Mouse (Mus musculus) adrenal gland (tissue): Measurements from ENCODE around the gene Tspan18.

Experiments used
- intact Hi-C: fragments of 180-260 bp; cut with DNase I; formaldehyde crosslinking; loops from one replicate; pipeline ENCODE4 v1.15.1; 2025

Tspan18 gene

DNA sequence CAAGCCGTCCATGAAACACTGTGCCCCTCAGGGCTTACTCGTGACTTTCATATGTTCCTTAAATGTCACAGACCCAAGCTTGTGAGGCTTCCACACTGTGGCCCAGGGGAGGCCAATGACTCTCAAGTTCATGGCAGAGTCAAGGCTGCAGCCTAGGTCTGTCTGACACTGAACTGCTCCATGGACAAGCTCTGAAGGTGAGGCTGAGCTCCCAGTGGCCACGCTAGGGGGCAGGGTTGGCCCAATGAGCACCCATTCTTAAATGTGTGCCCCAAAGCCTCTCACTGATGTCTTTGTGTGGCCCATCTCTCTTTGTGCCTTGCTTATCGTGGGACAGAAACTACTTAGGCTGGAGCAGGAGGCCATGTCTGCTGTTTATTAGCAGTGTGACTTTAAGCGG, 113.9 kb downstream of the Tspan18 start:
- intact Hi-C loops = no loop called here

DNA sequence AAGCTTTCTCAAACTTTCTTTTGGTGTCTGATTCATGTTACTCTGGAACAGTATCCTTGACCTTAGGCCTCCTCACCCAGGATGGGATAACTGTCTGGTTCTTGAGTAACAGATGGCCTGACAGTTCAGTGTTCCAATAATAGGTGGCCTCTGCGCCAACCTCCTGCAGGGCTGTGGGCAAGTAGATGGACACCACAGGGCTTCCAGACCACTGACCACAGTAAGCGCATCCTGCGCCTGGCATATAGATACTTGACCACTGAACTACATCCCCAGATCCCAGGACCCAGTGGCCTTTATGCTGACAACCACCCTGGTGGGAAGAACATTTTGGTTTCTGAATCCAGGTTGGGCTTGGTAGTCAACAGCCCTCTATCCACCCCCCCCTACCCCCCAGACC, 114.7 kb downstream of the Tspan18 start:
- intact Hi-C loops = loop anchor here (5.0 to 10.0 kb wide), 2 partner anchors 253 to 445 kb away; no protein-coding TSS in a partner anchor

DNA sequence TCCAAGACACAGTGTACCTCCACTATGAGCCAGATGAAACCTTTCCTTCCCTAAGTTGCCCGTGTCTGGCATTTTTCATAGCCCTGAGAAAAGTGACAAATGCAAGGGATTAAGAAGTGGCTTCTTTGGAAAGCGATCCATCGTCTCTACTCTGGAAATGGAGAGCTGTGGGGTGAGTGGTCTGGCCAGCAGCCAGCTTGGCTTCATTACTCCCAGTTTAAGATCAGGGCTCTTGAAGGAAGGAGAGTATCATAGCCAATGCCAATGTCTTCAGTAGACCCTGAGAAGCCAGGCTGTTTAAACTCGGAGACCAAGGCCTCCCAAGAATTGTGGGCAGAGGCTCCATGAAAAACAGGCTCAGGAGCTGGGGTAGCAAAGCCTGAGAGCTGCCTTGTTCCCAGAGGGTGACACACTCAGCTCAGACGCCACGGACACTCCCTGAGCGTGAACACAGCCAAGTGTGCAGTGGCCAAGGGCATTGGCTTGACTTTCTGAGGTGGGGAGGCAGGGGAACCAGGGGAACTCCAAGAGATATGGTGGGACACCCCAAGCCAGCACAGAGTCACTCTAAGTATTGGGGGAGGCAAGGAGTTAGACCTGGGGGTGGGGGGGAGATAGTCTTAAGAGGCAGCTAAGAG, 115.8 kb downstream of the Tspan18 start:
- intact Hi-C loops = loop anchor here (5.0 to 10.0 kb wide), 2 partner anchors 254 to 446 kb away; no protein-coding TSS in a partner anchor

DNA sequence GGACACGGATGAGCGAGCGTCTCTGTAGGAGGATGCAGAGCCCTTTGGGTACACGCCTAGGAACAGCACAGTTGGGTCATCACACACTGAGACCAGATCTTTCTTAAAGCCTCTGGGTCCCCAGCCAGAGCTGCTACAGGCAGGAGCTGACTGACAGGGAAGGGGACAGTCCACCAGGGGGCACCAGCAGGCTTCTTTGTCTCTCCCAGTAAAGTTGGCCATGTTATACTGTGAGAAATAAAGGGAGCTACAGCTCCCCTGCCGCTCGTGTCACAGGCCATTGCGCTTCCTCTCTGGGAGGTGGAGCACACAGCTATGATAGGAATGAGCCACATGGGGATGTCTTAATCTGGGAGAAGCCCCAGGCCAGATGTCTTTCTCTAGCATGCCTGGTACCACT, 117.3 kb downstream of the Tspan18 start:
- intact Hi-C loops = loop anchor here (2.0 to 10.0 kb wide), 3 partner anchors 202 to 448 kb away; no protein-coding TSS in a partner anchor

DNA sequence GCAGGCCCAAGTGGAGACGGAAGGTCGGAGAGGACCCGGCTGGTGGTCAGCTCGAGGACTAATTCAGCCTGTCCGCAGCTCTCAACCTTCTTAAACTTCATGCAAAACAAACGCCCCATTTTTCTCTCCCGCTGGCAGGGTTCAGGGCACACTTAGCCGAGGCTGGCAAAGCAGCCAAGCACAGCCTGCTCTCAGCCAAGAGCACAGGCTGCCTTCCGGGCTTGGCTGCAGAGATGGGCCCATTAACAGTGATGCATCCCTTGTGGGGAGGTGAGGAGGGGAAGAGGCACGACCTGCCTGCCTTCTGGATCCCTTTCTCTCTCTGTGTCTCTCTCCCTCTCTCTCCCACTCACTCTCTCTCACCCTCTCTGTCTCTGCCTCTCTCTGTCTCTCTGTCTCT, 118.5 kb downstream of the Tspan18 start:
- intact Hi-C loops = loop anchor here (2.0 to 10.0 kb wide), 3 partner anchors 203 to 449 kb away; no protein-coding TSS in a partner anchor

DNA sequence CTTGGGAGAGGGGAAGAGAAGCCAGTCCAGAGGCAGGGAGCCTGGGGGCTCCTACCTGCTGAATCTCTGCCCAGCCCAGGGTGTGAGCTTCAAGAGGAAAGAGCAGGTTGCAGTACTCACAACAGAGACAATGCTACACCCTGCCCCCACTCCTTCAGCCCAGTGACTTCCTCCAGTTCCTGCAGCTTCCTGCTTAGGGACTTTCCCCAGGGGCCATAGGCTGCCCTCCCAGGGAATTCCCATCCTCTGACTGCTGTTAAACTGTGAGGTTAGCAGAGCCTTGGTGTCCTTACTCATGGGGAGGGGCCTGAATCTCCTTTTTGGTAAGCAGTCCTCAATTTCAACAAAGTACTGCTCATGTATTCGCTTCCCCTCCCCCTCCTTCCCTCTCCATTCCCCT, 120.1 kb downstream of the Tspan18 start:
- intact Hi-C loops = loop anchor here (10.0 kb wide), 1 partner anchor 451 kb away; no protein-coding TSS in a partner anchor

DNA sequence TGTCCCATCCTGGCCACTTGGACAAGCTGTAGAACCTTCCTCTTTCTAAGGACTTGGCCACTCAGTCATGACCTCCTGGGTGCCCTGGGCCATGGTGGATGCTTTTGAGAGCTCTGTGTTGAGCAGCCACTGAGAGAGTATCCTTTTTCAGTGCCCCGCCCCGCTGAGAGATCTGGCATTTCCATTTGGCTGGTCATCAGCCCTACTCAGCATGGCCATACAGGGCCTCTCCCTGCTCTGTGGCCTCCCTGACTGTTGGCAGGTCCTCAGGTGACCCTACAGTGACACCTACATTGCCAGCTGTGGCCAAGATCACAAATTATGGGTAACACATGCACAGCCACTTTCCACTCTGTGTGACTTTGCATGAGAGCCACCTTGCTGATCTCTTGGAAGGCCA, 121.4 kb downstream of the Tspan18 start:
- intact Hi-C loops = loop anchor here (10.0 kb wide), 1 partner anchor 452 kb away; no protein-coding TSS in a partner anchor

DNA sequence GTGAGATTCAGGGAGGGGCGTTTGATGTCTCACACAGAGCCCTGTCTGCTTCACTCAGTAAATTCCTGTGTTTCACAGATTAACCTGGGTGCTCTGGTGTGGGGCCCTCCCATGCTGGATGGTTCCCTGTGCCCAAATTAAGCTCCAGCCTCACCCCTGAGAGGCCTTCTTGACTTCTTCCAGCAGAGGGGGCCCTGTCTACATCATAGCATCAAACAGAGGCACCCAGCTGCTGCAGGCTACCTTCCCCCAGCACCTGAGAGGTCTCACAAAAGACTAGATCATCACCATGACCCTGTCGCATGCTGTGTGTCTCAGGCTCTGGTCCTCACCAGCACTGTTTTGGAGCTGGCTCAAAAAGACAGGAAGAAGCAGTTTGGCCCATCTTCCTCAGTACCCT, 121.9 kb downstream of the Tspan18 start:
- intact Hi-C loops = loop anchor here (10.0 kb wide), 1 partner anchor 452 kb away; no protein-coding TSS in a partner anchor

DNA sequence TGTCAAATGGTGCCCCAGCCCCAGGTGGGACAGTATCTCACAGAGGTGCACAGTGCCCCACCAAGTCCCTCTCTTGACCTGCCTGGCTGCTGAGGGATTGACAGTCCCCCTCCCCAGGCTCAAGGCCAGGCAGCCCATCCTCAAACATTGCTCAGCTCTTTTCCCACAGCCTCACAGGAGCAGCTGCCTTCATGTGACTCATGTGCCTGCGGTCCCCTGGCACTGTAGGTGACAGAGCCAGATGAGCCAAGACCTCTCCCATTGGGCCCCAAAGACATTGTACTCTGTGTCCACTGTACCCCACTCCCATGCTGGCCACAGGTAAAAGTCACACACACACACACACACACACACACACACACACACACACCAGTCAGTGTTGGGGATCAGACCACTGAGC, 128.2 kb downstream of the Tspan18 start:
- intact Hi-C loops = no loop called here

DNA sequence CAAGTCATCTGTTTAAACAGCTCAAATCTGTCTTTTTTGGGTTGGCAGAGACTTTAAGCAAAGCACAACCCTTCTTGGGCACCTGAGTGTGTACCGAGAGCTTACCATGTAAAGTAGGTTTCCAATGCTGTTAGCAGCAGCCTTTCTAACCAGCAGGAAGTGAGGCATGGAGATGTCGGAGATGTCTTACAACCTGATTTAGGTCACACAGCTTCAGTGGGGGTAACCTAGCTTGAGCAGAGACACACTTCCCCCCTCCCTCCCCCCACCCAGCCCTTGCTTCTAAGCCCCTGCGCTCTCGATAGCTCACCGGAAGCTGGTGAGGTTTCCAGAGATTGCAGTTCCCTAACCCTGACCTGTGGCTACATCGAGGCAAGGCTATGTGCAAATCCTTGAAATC, 129.7 kb downstream of the Tspan18 start:
- intact Hi-C loops = loop anchor here (5.0 kb wide), 1 partner anchor 268 kb away; no protein-coding TSS in a partner anchor

DNA sequence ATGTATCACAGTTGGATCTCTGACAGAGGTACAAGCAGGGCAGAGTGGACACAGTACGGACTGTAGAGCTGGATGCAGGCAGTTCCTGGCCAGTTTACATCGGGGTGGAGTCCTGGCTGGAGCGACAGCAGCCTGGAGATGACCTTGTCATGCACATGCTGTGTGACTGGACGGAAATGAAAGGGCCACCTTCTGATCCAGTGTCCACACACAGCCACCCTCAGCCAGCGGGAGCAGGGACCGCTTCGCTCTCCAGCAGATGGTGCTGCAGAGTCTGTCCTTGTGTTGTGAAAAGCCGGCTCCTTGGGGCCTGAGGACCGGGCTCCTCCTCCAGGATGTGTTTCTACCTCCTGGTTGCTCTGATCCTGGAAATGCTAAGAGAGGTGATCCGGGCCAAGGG, 130.6 kb downstream of the Tspan18 start:
- intact Hi-C loops = loop anchor here (5.0 kb wide), 1 partner anchor 269 kb away; no protein-coding TSS in a partner anchor

DNA sequence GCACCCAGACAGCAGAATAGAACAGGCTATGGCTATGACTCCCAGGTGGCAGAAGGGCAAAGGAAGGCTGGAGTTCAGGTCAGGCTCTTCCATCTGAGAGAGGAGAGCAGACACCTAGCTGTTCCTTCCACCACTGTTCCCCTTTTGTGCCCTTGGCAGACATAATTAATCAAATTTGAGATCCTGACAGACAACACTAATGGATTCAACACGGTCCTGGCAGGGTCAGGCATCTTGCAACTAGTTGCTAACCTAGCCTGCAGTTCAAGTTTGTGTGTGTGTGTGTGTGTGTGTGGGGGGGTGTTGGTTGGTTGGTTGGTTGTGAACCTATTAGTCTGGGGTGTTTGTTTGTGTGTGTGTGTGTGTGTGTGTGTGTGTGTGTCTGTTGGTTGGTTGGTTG, 131.5 kb downstream of the Tspan18 start:
- intact Hi-C loops = loop anchor here (5.0 kb wide), 1 partner anchor 270 kb away; no protein-coding TSS in a partner anchor

DNA sequence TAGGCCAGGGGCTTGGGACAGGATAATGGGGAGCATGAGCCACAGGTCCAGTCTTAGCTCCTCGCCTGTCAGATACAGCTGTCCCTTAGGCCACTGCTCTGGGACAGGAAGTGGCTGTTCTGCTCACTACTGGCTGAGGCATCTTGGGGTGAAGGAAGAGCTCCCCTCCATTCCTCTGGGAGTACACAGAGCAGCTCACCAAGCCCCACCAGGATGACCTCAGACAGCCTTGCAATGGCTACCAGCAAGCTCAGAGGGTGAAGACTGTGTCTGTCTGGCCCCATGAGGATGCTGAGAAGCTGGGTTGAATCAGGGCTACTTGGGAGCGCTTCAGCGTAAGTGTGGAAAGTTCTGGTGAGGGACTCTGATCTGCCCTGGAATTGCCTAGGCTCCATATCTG, 132.3 kb downstream of the Tspan18 start:
- intact Hi-C loops = loop anchor here (5.0 kb wide), 1 partner anchor 270 kb away; no protein-coding TSS in a partner anchor

DNA sequence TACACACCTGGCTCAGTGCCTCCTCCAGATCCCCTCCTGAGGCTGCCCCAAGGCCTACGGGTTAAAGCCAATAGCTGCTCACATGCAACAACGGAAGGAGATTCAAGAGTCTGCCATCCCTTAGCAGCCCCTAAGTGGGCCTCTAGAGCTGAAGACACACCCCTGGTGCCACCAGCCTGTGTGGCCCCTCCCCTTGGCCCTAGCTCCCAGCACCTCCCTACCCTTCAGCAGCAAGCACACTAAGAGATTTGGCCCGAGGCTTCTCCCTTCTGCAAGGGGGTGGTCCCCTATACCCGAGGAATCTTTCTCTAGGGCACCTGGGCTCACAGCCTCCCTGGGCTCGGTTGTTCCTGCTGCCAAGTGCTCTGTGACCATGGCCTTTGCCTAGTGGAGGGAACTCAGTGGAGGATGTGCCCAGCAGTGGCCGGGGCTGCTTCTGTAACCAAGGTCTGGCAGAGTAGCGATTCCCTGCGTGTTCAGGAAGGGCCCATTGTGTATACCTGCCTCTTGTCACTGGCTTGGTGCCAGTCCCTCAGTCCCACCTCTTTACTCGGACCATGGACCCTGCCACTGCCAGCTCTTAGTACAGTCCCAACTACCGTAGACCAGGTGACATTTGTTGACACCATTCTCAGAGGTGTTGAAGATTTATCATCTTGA, 133.5 kb downstream of the Tspan18 start:
- intact Hi-C loops = loop anchor here (5.0 kb wide), 1 partner anchor 271 kb away; no protein-coding TSS in a partner anchor

DNA sequence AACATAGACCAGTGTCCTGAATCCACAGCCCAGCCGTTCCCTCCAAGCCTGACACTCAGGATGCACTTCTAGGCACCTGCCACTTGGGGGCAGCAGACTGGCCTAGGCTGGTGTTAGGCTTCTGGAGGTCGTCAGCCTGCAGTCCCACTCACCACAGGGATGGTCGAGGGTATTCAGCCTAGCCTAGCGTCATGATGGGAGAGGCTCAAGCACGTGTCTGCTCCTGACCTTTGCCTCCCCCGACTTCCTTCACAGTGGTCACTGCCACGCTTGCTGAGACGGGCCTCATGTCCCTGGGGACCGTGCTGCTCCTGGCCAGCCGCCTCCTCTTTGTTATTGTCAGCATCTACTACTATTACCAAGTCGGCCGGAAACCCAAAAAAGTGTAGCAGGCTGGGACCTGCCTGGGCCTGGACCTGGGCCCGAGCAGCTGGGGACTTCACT, 134.8 kb downstream of the Tspan18 start:
- intact Hi-C loops = loop anchor here (1.0 to 5.0 kb wide), 2 partner anchors 130 to 297 kb away; no protein-coding TSS in a partner anchor

DNA sequence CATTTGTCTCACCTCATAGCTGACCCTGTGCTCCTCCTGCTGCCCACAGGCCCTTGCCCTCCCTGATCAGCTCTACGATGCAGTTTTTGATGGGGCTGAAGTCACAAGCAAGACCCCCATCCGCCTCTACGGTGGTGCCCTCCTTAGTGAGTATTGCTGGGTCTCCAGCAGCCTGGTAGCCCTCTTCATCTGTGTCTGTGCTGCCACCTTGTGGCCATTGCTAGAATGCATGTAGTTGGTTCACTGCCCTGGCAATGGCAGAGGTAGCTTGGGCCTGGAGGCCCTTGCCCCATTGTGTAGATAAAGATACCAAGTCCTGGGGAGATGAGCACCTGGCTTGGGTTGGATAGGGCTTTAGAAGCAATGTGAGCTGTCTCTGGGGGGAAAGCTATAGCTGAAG, 135.5 kb downstream of the Tspan18 start:
- intact Hi-C loops = loop anchor here (1.0 to 5.0 kb wide), 2 partner anchors 130 to 297 kb away; no protein-coding TSS in a partner anchor

DNA sequence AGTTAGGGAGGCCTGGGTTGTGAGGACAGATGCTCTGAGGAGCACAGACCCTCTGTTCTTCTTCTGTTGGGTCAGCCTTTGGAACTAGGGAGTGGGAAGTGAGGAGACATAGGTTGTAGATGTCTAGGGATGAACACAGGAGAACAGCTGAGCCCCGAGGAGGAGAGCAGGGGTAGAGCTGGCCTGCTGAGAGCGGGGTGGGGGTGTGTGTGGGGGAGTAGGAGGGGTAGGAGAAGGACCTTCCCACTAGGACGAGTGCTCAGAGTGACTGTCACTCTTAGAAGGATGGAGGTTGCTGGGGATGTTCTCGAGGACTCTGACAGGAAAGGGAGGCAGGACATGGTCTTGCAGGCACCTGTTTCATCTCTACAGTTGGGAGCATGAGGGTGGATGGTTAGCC, 140.5 kb downstream of the Tspan18 start:
- intact Hi-C loops = no loop called here

DNA sequence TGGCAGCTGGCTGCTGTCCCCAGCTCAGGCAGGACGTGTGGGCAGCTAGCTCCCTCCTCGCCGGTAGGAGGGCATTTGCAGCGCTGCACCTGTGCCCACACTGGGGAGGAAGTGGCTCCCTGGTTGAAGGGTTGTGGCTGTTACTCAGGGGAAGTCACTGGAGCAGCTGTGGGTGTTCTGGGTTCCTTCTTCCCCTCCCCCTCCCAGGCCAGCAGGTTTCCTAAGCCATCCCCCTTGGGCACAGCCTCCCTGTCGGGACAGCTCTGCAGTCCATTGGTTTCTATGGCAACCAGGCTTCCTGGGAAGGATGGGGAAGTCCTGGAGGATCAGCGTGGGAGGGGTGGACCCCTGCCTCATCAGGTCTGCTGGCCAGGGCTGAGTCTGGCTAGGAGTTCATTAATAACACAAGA, 141.6 kb downstream of the Tspan18 start:
- intact Hi-C loops = no loop called here

DNA sequence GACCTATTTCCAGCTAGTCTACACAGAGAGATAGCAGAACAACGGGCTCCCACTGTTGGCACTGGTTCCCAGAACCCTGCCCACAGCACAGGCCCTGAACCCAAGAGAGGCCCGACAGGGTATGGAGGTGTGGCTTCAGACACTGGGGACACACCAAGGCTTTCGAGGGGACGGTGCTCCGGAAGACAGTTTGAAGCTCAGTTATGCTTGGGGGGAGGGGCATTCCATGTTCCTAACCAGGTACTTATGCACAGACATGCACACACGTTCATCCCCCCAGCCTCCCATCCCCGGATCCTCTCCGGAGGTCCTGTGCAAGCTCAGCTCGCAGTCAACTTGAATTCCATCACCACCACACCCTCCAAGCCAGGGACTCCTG, 142.1 kb downstream of the Tspan18 start:
- intact Hi-C loops = no loop called here

DNA sequence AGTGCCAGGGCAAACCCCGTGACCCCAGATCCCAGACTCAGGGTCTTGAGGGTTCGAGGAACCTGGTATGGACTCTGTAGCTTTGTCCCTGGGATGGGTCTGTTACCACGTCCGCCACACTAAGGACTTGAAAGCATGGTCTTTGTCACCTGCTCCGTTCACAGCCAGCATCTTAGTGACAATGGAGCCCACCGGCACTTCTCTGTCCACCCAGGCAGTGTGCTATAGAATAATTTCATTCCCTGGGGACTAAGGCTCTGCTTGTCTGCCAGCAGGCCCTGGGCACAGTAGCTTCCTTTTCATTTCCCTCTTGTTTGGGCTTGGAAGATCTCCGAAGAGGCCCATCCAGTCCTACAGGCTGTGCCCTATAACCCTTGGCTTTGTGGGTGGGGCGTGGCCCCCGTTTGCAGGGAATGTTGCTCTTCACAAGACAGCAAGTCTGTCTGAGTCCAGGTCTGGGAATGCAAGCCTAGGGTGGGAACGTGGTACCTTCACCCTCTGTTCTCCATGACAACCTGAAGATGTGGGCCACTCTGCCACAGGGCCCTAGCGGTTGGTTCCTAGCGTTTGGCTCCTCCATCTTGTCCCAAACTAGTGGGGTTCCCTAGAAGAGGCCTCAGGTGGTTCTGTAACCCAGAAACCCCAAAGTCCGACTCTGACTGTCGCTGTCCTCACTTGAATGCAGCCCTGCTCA, 142.7 kb downstream of the Tspan18 start:
- intact Hi-C loops = no loop called here

DNA sequence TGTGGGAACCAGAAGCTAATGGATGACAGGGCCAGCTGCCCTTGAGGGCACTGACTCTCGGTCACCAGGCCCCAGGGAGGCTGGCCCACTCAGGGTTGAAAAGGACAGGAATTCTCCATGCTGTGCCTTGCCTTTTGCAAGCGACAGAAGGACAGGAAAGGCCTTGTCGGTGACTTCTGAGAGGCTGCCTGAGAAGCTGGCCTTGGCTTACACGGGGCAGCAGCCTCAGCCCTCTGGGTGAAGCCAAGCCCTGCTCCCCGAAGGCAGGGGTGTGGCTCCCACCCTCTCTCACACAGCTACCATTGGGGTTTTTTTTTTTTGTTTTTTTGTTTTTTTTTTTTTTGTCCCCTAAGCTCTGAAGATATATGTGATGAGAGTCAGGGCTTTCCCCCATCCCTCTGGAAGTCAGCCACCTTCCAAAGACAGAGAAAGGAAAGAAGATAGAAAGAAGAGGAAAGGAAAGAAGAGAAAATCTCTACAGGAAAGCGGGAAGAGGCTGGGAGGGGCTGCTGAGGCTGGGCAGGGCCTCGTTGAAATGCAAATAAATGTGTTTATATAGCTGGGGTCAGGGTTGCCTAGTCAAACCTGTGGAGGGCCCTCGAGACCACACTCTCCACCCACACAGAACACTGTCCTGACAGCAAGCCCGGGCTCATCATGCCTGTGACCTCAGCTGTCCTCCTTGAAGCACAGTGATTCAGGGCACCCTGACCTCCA, 143.4 kb downstream of the Tspan18 start:
- intact Hi-C loops = no loop called here
